Mouse (Mus musculus): ENCODE measurements around the gene Npas3. TPM values are rescaled to one million over a fixed set of nuclear protein-coding genes. Genes with fewer than 3 reads are reported as not detected.

Gene Npas3
- polyA plus RNA-seq, 1 experiment = 0.04 TPM

DNA sequence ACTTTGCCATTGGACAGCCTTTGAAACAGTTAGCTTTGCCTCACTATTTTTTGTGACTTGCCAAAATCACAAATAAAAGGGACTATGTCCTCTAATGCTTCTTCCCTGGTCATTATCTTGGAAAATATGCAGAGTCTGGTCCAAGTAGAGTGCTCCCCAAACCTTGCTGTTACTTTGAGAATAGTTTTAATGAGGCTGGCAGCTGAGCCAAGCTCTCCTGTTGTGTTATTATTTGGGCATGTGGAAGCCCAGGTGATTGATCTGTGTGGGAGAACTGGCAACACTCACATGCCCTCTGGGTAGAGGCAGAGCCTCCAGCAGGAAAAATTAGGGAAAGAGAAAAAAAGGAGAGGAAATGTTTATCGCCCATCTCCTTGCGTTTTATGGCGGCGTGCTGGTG, 500.9 kb downstream of the Npas3 start:
- no peak for DNase-seq
- Histone ChIP-seq H3K36me3 (ENCODE audit: control insufficient read depth, insufficient read depth, low read length) (no peaks in the 10 kb centered on the region), H3K27ac (ENCODE audit: control insufficient read depth, insufficient read depth, low read length) (no peak overlapping the region), H3K27me3 (ENCODE audit: control insufficient read depth, insufficient read depth, low read length) (no peaks in the 10 kb centered on the region), H3K4me3 (ENCODE audit: control insufficient read depth, insufficient read depth, low read length) (no peak overlapping the region), H3K4me1 (replicated peaks; ENCODE audit: control insufficient read depth, insufficient read depth, low read length) (no peaks in the 10 kb centered on the region)
- 95% methylated on average over 4 of the region's 4 CpGs for WGBS
- TF ChIP-seq POLR2A (IDR thresholded peaks at IDR 0.05; ENCODE audit: control insufficient read depth, extremely low read depth, insufficient read depth, low read length, poor library complexity) (no peak), CTCF (IDR thresholded peaks at IDR 0.05; ENCODE audit: borderline replicate concordance, control insufficient read depth, extremely low read depth, insufficient read depth, low read length, poor library complexity) (no peak)

DNA sequence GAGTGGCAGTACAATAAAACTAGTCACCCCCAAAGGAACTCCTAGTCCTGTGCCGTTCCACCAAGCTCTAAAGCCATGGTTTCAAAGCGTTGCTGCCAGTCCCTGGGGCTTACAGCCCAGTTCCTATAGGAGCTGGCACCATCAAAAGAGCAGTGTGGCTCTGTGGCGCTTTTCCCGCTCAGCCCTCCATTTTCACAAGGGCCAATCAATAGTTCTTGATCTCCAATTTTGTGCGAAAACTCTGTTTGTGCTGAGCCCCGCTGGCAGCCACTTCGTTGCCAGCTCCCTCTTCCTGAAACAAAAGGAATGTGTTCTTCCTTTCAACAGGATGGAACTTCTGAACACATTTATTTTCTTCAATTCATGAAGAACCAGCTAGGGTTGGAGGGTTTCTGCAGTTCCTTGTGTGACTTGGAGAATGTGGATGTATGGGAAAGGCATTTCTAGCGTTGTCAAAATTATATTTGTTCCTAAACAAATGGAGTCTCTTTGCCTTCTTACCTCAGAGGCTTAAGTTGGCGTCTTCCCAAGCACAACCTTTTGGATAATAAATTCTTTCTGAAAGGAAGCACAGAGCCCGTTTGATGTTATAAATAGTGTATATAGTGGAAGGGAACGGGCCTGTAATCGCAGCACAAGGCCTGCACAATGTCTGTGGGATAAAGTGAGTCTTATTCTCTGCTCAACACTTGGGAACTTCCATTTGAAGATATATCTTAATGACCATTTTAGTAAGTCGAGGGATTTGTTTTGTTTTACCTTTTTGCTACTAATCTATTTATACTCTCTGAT, 504.0 kb downstream of the Npas3 start:
- WGBS = 90% methylated on average over 13 of the region's 13 CpGs
- no peak overlapping the region for H3K4me3 ChIP-seq (ENCODE audit: control insufficient read depth, insufficient read depth, low read length)
- DNase-seq = no peak
- H3K36me3 ChIP-seq (ENCODE audit: control insufficient read depth, insufficient read depth, low read length) = no peaks in the 10 kb centered on the region
- no peak overlapping the region for H3K27ac ChIP-seq (ENCODE audit: control insufficient read depth, insufficient read depth, low read length)
- TF ChIP-seq CTCF (IDR thresholded peaks at IDR 0.05; ENCODE audit: borderline replicate concordance, control insufficient read depth, extremely low read depth, insufficient read depth, low read length, poor library complexity) (no peak), POLR2A (IDR thresholded peaks at IDR 0.05; ENCODE audit: control insufficient read depth, extremely low read depth, insufficient read depth, low read length, poor library complexity) (no peak)
- H3K27me3 ChIP-seq (ENCODE audit: control insufficient read depth, insufficient read depth, low read length) = no peaks in the 10 kb centered on the region
- no peaks in the 10 kb centered on the region for H3K4me1 ChIP-seq (replicated peaks; ENCODE audit: control insufficient read depth, insufficient read depth, low read length)

DNA sequence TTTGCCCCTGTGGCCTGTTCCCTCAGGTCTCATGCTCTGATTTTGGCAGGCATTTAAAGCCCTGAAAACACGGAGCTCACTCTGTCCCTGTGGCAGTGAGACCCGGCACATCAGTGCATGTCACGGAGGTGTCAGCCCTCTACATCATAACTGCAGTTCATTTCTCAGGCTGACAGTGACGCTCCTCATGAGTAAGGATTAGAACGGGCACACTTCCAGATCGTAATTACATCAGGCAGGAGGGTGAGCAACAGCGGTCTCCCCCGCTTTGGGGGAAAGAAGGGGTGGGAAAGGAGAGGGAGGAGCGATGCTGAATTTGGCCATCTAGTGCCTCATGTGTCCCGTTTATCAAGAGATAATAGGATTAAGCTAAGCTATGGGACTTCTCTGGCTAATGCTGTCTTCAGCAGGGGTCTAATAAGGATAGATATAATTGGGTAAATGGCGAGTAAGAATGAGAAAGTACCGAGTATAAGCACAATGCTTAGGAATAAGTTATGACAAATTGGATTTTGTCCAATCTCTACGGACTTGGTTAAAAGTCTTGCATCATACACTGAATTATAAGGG, 505.0 kb downstream of the Npas3 start:
- TF ChIP-seq POLR2A (IDR thresholded peaks at IDR 0.05; ENCODE audit: control insufficient read depth, extremely low read depth, insufficient read depth, low read length, poor library complexity) (no peak), CTCF (IDR thresholded peaks at IDR 0.05; ENCODE audit: borderline replicate concordance, control insufficient read depth, extremely low read depth, insufficient read depth, low read length, poor library complexity) (no peak)
- Histone ChIP-seq H3K27me3 (ENCODE audit: control insufficient read depth, insufficient read depth, low read length) (no peaks in the 10 kb centered on the region), H3K36me3 (ENCODE audit: control insufficient read depth, insufficient read depth, low read length) (no peaks in the 10 kb centered on the region), H3K27ac (ENCODE audit: control insufficient read depth, insufficient read depth, low read length) (no peak overlapping the region), H3K4me1 (replicated peaks; ENCODE audit: control insufficient read depth, insufficient read depth, low read length) (no peaks in the 10 kb centered on the region), H3K4me3 (ENCODE audit: control insufficient read depth, insufficient read depth, low read length) (no peak overlapping the region)
- WGBS = 88% methylated on average over 13 of the region's 13 CpGs
- no peak for DNase-seq

DNA sequence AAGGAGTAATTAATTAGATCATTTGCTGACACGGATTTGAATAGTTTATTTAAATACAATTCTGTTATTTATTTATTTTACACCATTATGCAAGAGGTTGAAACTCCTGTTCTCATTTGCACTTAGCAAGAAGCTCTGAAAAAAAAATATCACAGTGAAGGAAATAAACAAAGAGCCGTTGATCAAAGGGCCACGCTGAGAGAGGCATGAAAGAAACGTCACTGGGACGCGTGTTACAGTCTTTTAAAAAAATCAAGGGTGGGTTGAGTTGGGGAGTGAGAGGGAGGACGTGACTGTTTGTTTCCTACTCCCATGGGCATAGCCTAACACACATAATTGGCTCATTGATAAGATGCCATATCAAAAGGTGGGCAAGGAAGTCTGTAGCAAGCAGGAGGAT, 505.8 kb downstream of the Npas3 start:
- 65% methylated on average over 7 of the region's 7 CpGs for WGBS
- no peak for DNase-seq
- Histone ChIP-seq H3K4me3 (ENCODE audit: control insufficient read depth, insufficient read depth, low read length) (no peak overlapping the region), H3K27me3 (ENCODE audit: control insufficient read depth, insufficient read depth, low read length) (no peaks in the 10 kb centered on the region), H3K27ac (ENCODE audit: control insufficient read depth, insufficient read depth, low read length) (no peak overlapping the region), H3K4me1 (replicated peaks; ENCODE audit: control insufficient read depth, insufficient read depth, low read length) (no peaks in the 10 kb centered on the region), H3K36me3 (ENCODE audit: control insufficient read depth, insufficient read depth, low read length) (no peaks in the 10 kb centered on the region)
- TF ChIP-seq CTCF (IDR thresholded peaks at IDR 0.05; ENCODE audit: borderline replicate concordance, control insufficient read depth, extremely low read depth, insufficient read depth, low read length, poor library complexity) = no peak
- no peak for TF ChIP-seq POLR2A (IDR thresholded peaks at IDR 0.05; ENCODE audit: control insufficient read depth, extremely low read depth, insufficient read depth, low read length, poor library complexity)

DNA sequence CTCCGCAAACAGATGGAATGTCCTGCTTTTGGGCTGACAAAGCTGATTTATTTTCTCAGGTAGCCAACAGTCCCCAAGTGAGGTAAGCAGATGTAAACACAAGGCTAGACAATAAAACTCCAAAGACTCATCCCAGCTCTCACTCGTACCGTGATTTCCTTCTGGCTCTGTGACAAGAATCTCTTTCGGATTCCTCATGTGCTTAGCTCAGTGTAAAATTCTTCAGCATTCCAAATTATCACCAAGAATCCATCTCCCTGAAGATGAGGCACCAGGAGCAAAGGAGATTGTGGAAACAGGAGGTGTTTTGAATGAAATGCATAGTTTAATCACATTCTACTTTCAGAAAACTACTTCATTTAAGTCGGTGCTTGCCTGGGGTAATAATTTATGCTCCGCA, 509.2 kb downstream of the Npas3 start:
- TF ChIP-seq POLR2A (IDR thresholded peaks at IDR 0.05; ENCODE audit: control insufficient read depth, extremely low read depth, insufficient read depth, low read length, poor library complexity) = no peak
- no peak for TF ChIP-seq CTCF (IDR thresholded peaks at IDR 0.05; ENCODE audit: borderline replicate concordance, control insufficient read depth, extremely low read depth, insufficient read depth, low read length, poor library complexity)
- Histone ChIP-seq H3K4me3 (ENCODE audit: control insufficient read depth, insufficient read depth, low read length) (no peak overlapping the region), H3K27me3 (ENCODE audit: control insufficient read depth, insufficient read depth, low read length) (no peaks in the 10 kb centered on the region), H3K27ac (ENCODE audit: control insufficient read depth, insufficient read depth, low read length) (no peak overlapping the region), H3K4me1 (replicated peaks; ENCODE audit: control insufficient read depth, insufficient read depth, low read length) (no peaks in the 10 kb centered on the region), H3K36me3 (ENCODE audit: control insufficient read depth, insufficient read depth, low read length) (no peaks in the 10 kb centered on the region)
- 80% methylated on average over 6 of the region's 6 CpGs for WGBS
- DNase-seq = no peak

DNA sequence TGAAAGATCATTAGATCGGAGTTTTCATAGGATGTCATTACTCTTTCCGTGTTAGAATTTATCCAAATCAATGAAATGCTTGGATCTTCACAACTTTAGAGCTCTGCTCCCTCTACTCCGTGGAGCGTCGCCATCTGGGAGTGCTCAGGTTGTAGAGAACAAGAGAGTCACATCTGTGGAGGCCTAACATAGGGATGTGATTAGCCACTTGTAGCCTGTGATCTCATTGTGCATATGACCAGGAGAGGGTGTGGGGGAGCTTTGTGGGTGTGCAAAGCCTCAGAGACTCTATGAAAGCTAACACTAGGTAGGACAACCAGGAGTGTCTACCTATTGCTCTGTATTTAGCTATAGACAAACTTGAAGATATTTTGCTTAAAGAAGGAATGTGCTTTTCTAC, 509.9 kb downstream of the Npas3 start:
- 92% methylated on average over 5 of the region's 5 CpGs for WGBS
- Histone ChIP-seq H3K4me1 (replicated peaks; ENCODE audit: control insufficient read depth, insufficient read depth, low read length) (no peaks in the 10 kb centered on the region), H3K36me3 (ENCODE audit: control insufficient read depth, insufficient read depth, low read length) (no peaks in the 10 kb centered on the region), H3K4me3 (ENCODE audit: control insufficient read depth, insufficient read depth, low read length) (no peak overlapping the region), H3K27me3 (ENCODE audit: control insufficient read depth, insufficient read depth, low read length) (no peaks in the 10 kb centered on the region), H3K27ac (ENCODE audit: control insufficient read depth, insufficient read depth, low read length) (no peak overlapping the region)
- TF ChIP-seq CTCF (IDR thresholded peaks at IDR 0.05; ENCODE audit: borderline replicate concordance, control insufficient read depth, extremely low read depth, insufficient read depth, low read length, poor library complexity) = no peak
- TF ChIP-seq POLR2A (IDR thresholded peaks at IDR 0.05; ENCODE audit: control insufficient read depth, extremely low read depth, insufficient read depth, low read length, poor library complexity) = no peak
- no peak for DNase-seq
